Mouse (Mus musculus): ENCODE results near the gene Hoxa7. TPM values are rescaled to one million over a fixed set of nuclear protein-coding genes. Genes with fewer than 3 reads are reported as not detected.

Hoxa7 gene
- total and polyA plus RNA-seq, 3 experiments: 0.17 TPM; not detected in 2

GRCm38 (mm10) chr6:52234428-52235140 lies 12.9 kb upstream of the Hoxa7 start:
- H3K79me2 ChIP-seq (ENCODE audit: control insufficient read depth, insufficient read depth, low read length, poor library complexity): no peaks in the 10 kb centered on the region
- no peaks in the 10 kb centered on the region for H3K27me3 ChIP-seq (ENCODE audit: control insufficient read depth in 1 of 2, insufficient read depth in 2 of 2, low read length in 2 of 2)
- H3K4me3 ChIP-seq (ENCODE audit: control insufficient read depth in 1 of 2, insufficient read depth in 1 of 2, low read depth in 2 of 2, low read length in 2 of 2): no peak overlapping the region
- H3K4me1 ChIP-seq (ENCODE audit: control insufficient read depth in 1 of 2, insufficient read depth in 2 of 2, low read length in 2 of 2): no peaks in the 10 kb centered on the region
- no peaks in the 10 kb centered on the region for H3K9me3 ChIP-seq (replicated peaks; ENCODE audit: insufficient read depth, low read length)
- H3K36me3 ChIP-seq (ENCODE audit: control insufficient read depth in 1 of 2, insufficient read depth in 2 of 2, low read length in 2 of 2): no peaks in the 10 kb centered on the region
- no peak overlapping the region for H3K27ac ChIP-seq (ENCODE audit: control insufficient read depth, low read depth, low read length)
- DNase-seq (ENCODE audit: low read depth, low spot score): no peak
- H3K9ac ChIP-seq (ENCODE audit: control insufficient read depth, low read depth, low read length, poor library complexity, severe bottlenecking): no peak overlapping the region
- TF ChIP-seq POLR2AphosphoS2 (IDR thresholded peaks at IDR 0.05; ENCODE audit: low read length) (no peak), TAL1 (IDR thresholded peaks at IDR 0.05; ENCODE audit: low read length) (no peak), GATA1 (IDR thresholded peaks at IDR 0.05; ENCODE audit: low read depth, low read length) (no peak), RCOR1 (IDR thresholded peaks at IDR 0.05; ENCODE audit: low read depth, low read length) (no peak), TBP (IDR thresholded peaks at IDR 0.05; ENCODE audit: low read depth, low read length) (no peak), NRF1 (IDR thresholded peaks at IDR 0.05; ENCODE audit: insufficient read depth, low read depth, low read length, poor library complexity, severe bottlenecking) (no peak)

GRCm38 (mm10) chr6:52233546-52234427 lies 12.1 kb upstream of the Hoxa7 start:
- DNase-seq (ENCODE audit: low read depth, low spot score): no peak
- Histone ChIP-seq H3K9ac (ENCODE audit: control insufficient read depth, low read depth, low read length, poor library complexity, severe bottlenecking) (no peak overlapping the region), H3K79me2 (ENCODE audit: control insufficient read depth, insufficient read depth, low read length, poor library complexity) (no peaks in the 10 kb centered on the region), H3K4me3 (ENCODE audit: control insufficient read depth in 1 of 2, insufficient read depth in 1 of 2, low read depth in 2 of 2, low read length in 2 of 2) (no peak overlapping the region), H3K27me3 (ENCODE audit: control insufficient read depth in 1 of 2, insufficient read depth in 2 of 2, low read length in 2 of 2) (no peaks in the 10 kb centered on the region), H3K4me1 (ENCODE audit: control insufficient read depth in 1 of 2, insufficient read depth in 2 of 2, low read length in 2 of 2) (no peaks in the 10 kb centered on the region), H3K9me3 (replicated peaks; ENCODE audit: insufficient read depth, low read length) (no peaks in the 10 kb centered on the region), H3K27ac (ENCODE audit: control insufficient read depth, low read depth, low read length) (no peak overlapping the region), H3K36me3 (ENCODE audit: control insufficient read depth in 1 of 2, insufficient read depth in 2 of 2, low read length in 2 of 2) (no peaks in the 10 kb centered on the region)
- TF ChIP-seq MAFK (IDR thresholded peaks at IDR 0.05; ENCODE audit: borderline replicate concordance, low read depth, low read length): no peak
- TF ChIP-seq ETS1 (IDR thresholded peaks at IDR 0.05; ENCODE audit: low read depth, low read length): no peak
- no peak for TF ChIP-seq EP300 (IDR thresholded peaks at IDR 0.05; ENCODE audit: low read depth in 1 of 2, low read length in 2 of 2)
- TF ChIP-seq TAL1 (IDR thresholded peaks at IDR 0.05; ENCODE audit: low read length): no peak
- TF ChIP-seq MEF2A (IDR thresholded peaks at IDR 0.05; ENCODE audit: extremely low read depth, insufficient replicate concordance, low read depth, low read length, poor library complexity, severe bottlenecking): no peak
- no peak for TF ChIP-seq MAX (IDR thresholded peaks at IDR 0.05; ENCODE audit: low read length)
- no peak for TF ChIP-seq SIN3A (IDR thresholded peaks at IDR 0.05; ENCODE audit: low read length)
